Mouse (Mus musculus) MEL (cell line): ENCODE results near the gene Hk2. TPM values are rescaled to one million over a fixed set of nuclear protein-coding genes. Genes with fewer than 3 reads are reported as not detected.

Experiments used
- DNase-seq: peaks from one replicate; pipeline ENCODE4 v3.0.0; 2011; ENCODE audit warnings: low read depth, low spot score
- H3K27ac ChIP-seq: 2 replicates; pipeline ENCODE4 v1.5.1; 2012; ENCODE audit warnings: low read depth, mild to moderate bottlenecking, control low read depth, low read length, moderate library complexity; ENCODE audit not compliant: control insufficient read depth
- H3K27me3 ChIP-seq, 2 experiments: fragments of 150-350 bp in 1 of 2; sonication (generic) in 1 of 2; 2 replicates each; pipeline ENCODE4 v1.6.1; 2012; ENCODE audit warnings: low read length in 2 of 2, mild to moderate bottlenecking in 2 of 2, improper control_type of control experiment in 1 of 2, moderate library complexity in 1 of 2; ENCODE audit not compliant: insufficient read depth in 2 of 2, control insufficient read depth in 1 of 2
- H3K36me3 ChIP-seq, 2 experiments: 2 replicates each; pipeline ENCODE4 v1.6.1; 2012 to 2014; ENCODE audit warnings: low read length in 2 of 2, improper control_type of control experiment in 1 of 2, inconsistent platforms in 1 of 2, mild to moderate bottlenecking in 1 of 2; ENCODE audit not compliant: insufficient read depth in 2 of 2, control insufficient read depth in 1 of 2
- H3K4me1 ChIP-seq, 2 experiments: fragments of 150-350 bp in 1 of 2; sonication (generic) in 1 of 2; 2 replicates each; pipeline ENCODE4 v1.6.1; 2012; ENCODE audit warnings: low read length in 2 of 2, improper control_type of control experiment in 1 of 2, mild to moderate bottlenecking in 1 of 2; ENCODE audit not compliant: insufficient read depth in 2 of 2, control insufficient read depth in 1 of 2
- H3K4me3 ChIP-seq, 2 experiments: fragments of 150-350 bp in 1 of 2; sonication (generic) in 1 of 2; 2 replicates each; pipeline ENCODE4 v1.5.1; 2012; ENCODE audit warnings: low read depth in 2 of 2, low read length in 2 of 2, mild to moderate bottlenecking in 2 of 2, moderate library complexity in 2 of 2, control low read depth in 1 of 2, improper control_type of control experiment in 1 of 2; ENCODE audit not compliant: control insufficient read depth in 1 of 2, insufficient read depth in 1 of 2
- H3K79me2 ChIP-seq: 2 replicates; pipeline ENCODE4 v1.6.1; 2012; ENCODE audit warnings: mild to moderate bottlenecking, low read length, moderate library complexity; ENCODE audit not compliant: control insufficient read depth, poor library complexity, insufficient read depth
- H3K9ac ChIP-seq: 2 replicates; pipeline ENCODE4 v1.6.1; 2012; ENCODE audit warnings: low read depth, mild to moderate bottlenecking, control low read depth, low read length, moderate library complexity; ENCODE audit not compliant: control insufficient read depth, poor library complexity, severe bottlenecking
- H3K9me3 ChIP-seq: fragments of 150-350 bp; sonication (generic); replicated peaks from 2 replicates; pipeline ENCODE4 v1.6.1; 2012; ENCODE audit warnings: mild to moderate bottlenecking, low read length, improper control_type of control experiment, moderate library complexity; ENCODE audit not compliant: insufficient read depth
- BHLHE40 ChIP-seq: IDR thresholded peaks from 2 replicates; pipeline ENCODE4 v1.6.1; 2012; ENCODE audit warnings: low read depth, mild to moderate bottlenecking, inconsistent platforms, low read length, improper control_type of control experiment, borderline replicate concordance
- CHD1 ChIP-seq: IDR thresholded peaks from 2 replicates; pipeline ENCODE4 v1.6.1; 2012; ENCODE audit warnings: low read depth, mild to moderate bottlenecking, inconsistent platforms, low read length, improper control_type of control experiment
- CHD2 ChIP-seq: IDR thresholded peaks from 2 replicates; pipeline ENCODE4 v1.6.1; 2011; ENCODE audit warnings: low read length, improper control_type of control experiment
- CTCF ChIP-seq, 3 experiments: IDR thresholded peaks in 2 of 3; conservative IDR thresholded peaks in 1 of 3; 2 replicates each; pipeline ENCODE4 v1.5.1; 2011 to 2012; ENCODE audit warnings: low read length in 3 of 3, low read depth in 2 of 3, mild to moderate bottlenecking in 2 of 3, improper control_type of control experiment in 1 of 3, inconsistent platforms in 1 of 3, mixed read lengths in 1 of 3, moderate library complexity in 1 of 3; ENCODE audit not compliant: control insufficient read depth in 1 of 3, insufficient read depth in 1 of 3, poor library complexity in 1 of 3, severe bottlenecking in 1 of 3
- EP300 ChIP-seq, 2 experiments: IDR thresholded peaks; 2 replicates each; pipeline ENCODE4 v1.6.1; 2011; ENCODE audit warnings: improper control_type of control experiment in 2 of 2, low read length in 2 of 2, low read depth in 1 of 2, mild to moderate bottlenecking in 1 of 2
- ETS1 ChIP-seq: IDR thresholded peaks from 2 replicates; pipeline ENCODE4 v1.6.1; 2012; ENCODE audit warnings: low read depth, mild to moderate bottlenecking, inconsistent platforms, low read length, improper control_type of control experiment, moderate library complexity
- KAT2A ChIP-seq: conservative IDR thresholded peaks from 2 replicates; pipeline ENCODE4 v1.6.1; 2012; ENCODE audit warnings: low read depth, low read length, improper control_type of control experiment, inconsistent platforms
- MAFK ChIP-seq: IDR thresholded peaks from 2 replicates; pipeline ENCODE4 v1.6.1; 2011; ENCODE audit warnings: low read depth, mild to moderate bottlenecking, low read length, improper control_type of control experiment, borderline replicate concordance
- MAX ChIP-seq: IDR thresholded peaks from 2 replicates; pipeline ENCODE4 v1.6.1; 2011; ENCODE audit warnings: low read length, improper control_type of control experiment
- MXI1 ChIP-seq: IDR thresholded peaks from 2 replicates; pipeline ENCODE4 v1.6.1; 2011; ENCODE audit warnings: mild to moderate bottlenecking, low read depth, low read length, improper control_type of control experiment
- MYB ChIP-seq: IDR thresholded peaks from 2 replicates; pipeline ENCODE4 v1.6.1; 2011; ENCODE audit warnings: mild to moderate bottlenecking, low read depth, low read length, improper control_type of control experiment
- NELFE ChIP-seq: IDR thresholded peaks from 2 replicates; pipeline ENCODE4 v1.6.1; 2011; ENCODE audit warnings: low read depth, low read length, improper control_type of control experiment
- NRF1 ChIP-seq: IDR thresholded peaks from 2 replicates; pipeline ENCODE4 v1.6.1; 2014; ENCODE audit warnings: low read depth, mild to moderate bottlenecking, inconsistent platforms, low read length, improper control_type of control experiment, moderate library complexity; ENCODE audit not compliant: poor library complexity, insufficient read depth, severe bottlenecking
- POLR2AphosphoS5 ChIP-seq: IDR thresholded peaks from 2 replicates; pipeline ENCODE4 v1.6.1; 2012; ENCODE audit warnings: low read depth, borderline replicate concordance, mild to moderate bottlenecking, inconsistent platforms, low read length, moderate library complexity, mixed read lengths
- RAD21 ChIP-seq: IDR thresholded peaks from 2 replicates; pipeline ENCODE4 v1.6.1; 2011; ENCODE audit warnings: mild to moderate bottlenecking, low read depth, low read length, improper control_type of control experiment
- RCOR1 ChIP-seq: IDR thresholded peaks from 2 replicates; pipeline ENCODE4 v1.6.1; 2012; ENCODE audit warnings: low read depth, mild to moderate bottlenecking, inconsistent platforms, low read length, improper control_type of control experiment
- TBP ChIP-seq: IDR thresholded peaks from 2 replicates; pipeline ENCODE4 v1.8.0; 2011; ENCODE audit warnings: low read depth, low read length, improper control_type of control experiment
- TCF12 ChIP-seq: IDR thresholded peaks from 2 replicates; pipeline ENCODE4 v1.6.1; 2014; ENCODE audit warnings: low read depth, mild to moderate bottlenecking, inconsistent platforms, low read length, improper control_type of control experiment, moderate library complexity
- UBTF ChIP-seq: IDR thresholded peaks from 2 replicates; pipeline ENCODE4 v1.6.1; 2012; ENCODE audit warnings: low read depth, mild to moderate bottlenecking, inconsistent platforms, low read length, improper control_type of control experiment, moderate library complexity, borderline replicate concordance; ENCODE audit not compliant: insufficient read depth
- USF2 ChIP-seq, 2 experiments: IDR thresholded peaks; 2 replicates each; pipeline ENCODE4 v1.6.1; 2011 to 2012; ENCODE audit warnings: improper control_type of control experiment in 2 of 2, low read length in 2 of 2, borderline replicate concordance in 1 of 2, inconsistent platforms in 1 of 2, low read depth in 1 of 2, mild to moderate bottlenecking in 1 of 2; ENCODE audit not compliant: insufficient read depth in 1 of 2
- ZKSCAN1 ChIP-seq: IDR thresholded peaks from 2 replicates; pipeline ENCODE4 v1.6.1; 2012; ENCODE audit warnings: low read depth, mild to moderate bottlenecking, inconsistent platforms, low read length, improper control_type of control experiment, moderate library complexity
- ZMIZ1 ChIP-seq: IDR thresholded peaks from 2 replicates; pipeline ENCODE4 v1.6.1; 2012; ENCODE audit warnings: low read depth, mild to moderate bottlenecking, inconsistent platforms, low read length, improper control_type of control experiment, moderate library complexity
- polyA plus RNA-seq, 2 experiments: library from polyadenylated mRNA; stranded (reverse) in 1 of 2; unstranded in 1 of 2; fragments of >175 nt in 1 of 2; fragments of >200 nt in 1 of 2; gene quantifications; 2 replicates each; pipeline versions ENCODE4 v1.2.1 to v1.2.4; 2012; ENCODE audit warnings: low replicate concordance in 2 of 2, low read depth in 1 of 2; ENCODE audit not compliant: insufficient read length in 2 of 2, insufficient read depth in 1 of 2, missing spikeins in 1 of 2
- total RNA-seq: library from RNA; depleted of rRNA; stranded (reverse); fragments of 300-350 nt; gene quantifications from 2 replicates; pipeline ENCODE4 v1.2.3, GENCODE M21; 2012

Hk2 gene
- total and polyA plus RNA-seq, 3 experiments = 44.2 to 51.6 TPM; not detected in 1

DNA sequence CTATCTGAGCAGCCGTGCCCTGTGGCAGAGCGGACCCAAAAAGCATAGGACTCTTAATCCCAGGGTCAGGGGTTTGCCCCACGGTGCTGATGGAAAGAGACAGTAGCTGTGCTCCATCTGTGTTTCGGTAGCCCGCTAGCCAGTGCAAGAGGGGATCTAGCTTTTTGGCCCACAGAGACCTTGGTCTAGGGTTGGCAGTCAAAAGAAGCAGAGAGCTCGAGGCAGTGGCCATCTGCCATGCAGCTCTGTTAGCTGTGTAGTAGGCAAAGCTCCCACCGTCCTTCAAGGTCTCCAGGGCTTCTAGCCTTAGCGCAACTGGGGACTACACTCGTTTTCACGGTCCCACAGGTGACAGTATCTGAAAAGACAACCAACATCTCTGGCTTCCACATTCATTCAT lies 67.0 kb downstream of the Hk2 start:
- no peaks in the 10 kb centered on the region for H3K79me2 ChIP-seq
- H3K27ac ChIP-seq = no peak overlapping the region
- H3K36me3 ChIP-seq = no peaks in the 10 kb centered on the region
- H3K4me1 ChIP-seq = peaks cover 0 to 8% of the 10 kb centered on the region in 2 experiments; a peak in 1 of 4 replicates
- no peak overlapping the region for H3K9ac ChIP-seq
- no peaks in the 10 kb centered on the region for H3K27me3 ChIP-seq
- no peaks in the 10 kb centered on the region for H3K9me3 ChIP-seq
- H3K4me3 ChIP-seq = no peak overlapping the region
- no peak for DNase-seq
- TF ChIP-seq CTCF (IDR thresholded peaks at IDR 0.05 in 2 of 3, conservative IDR thresholded peaks at IDR 0.05 in 1 of 3; ENCODE audit: control insufficient read depth in 1 of 3, insufficient read depth in 1 of 3, low read depth in 2 of 3, low read length in 3 of 3, poor library complexity in 1 of 3, severe bottlenecking in 1 of 3) = no peak
- TF ChIP-seq TCF12 = no peak
- no peak for TF ChIP-seq BHLHE40
- TF ChIP-seq MYB = no peak

DNA sequence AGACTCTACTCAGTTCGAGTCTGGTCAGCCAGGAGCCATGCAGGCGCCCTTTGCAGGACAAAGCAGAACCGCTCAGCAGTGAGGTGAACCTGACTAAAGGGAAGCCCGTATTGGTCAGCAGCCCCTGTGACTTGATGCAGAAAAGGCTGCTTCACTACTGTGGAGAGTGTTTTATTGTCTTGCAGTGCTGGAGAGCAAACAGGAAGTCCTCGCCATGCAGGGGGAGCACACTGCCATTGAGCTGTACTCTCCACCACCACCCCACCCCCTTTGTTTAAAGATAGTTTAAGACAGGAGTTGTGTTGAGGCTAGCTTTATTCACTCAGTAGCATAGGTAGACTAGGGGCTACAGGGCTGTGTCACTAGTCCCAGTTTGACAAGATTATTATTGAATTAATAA lies 69.0 kb downstream of the Hk2 start, which contains the start of gene Pole4:
TSS of gene Pole4 (minus strand) at position 145 of the 400 bp plus-strand sequence.
- H3K9ac ChIP-seq = no peak within 1 kb of the TSS
- TF ChIP-seq TBP = no peak
- no peak for TF ChIP-seq MAX
- TF ChIP-seq TCF12 = no peak
- TF ChIP-seq ZMIZ1 = no peak
- no peak for TF ChIP-seq RAD21
- no peak for TF ChIP-seq MAFK
- TF ChIP-seq EP300 (IDR thresholded peaks at IDR 0.05; ENCODE audit: low read depth in 1 of 2, low read length in 2 of 2) = no peak
- no peak for TF ChIP-seq UBTF
- no peak for TF ChIP-seq ZKSCAN1
- no peak for TF ChIP-seq CHD2
- TF ChIP-seq POLR2AphosphoS5 = no peak
- TF ChIP-seq KAT2A = no peak
- no peak for TF ChIP-seq USF2 (IDR thresholded peaks at IDR 0.05; ENCODE audit: borderline replicate concordance in 1 of 2, insufficient read depth in 1 of 2, low read depth in 1 of 2, low read length in 2 of 2)
- TF ChIP-seq NRF1 = no peak
- no peak for TF ChIP-seq CHD1
- TF ChIP-seq RCOR1 = no peak
- no peak for TF ChIP-seq ETS1
- TF ChIP-seq CTCF (IDR thresholded peaks at IDR 0.05 in 2 of 3, conservative IDR thresholded peaks at IDR 0.05 in 1 of 3; ENCODE audit: control insufficient read depth in 1 of 3, insufficient read depth in 1 of 3, low read depth in 2 of 3, low read length in 3 of 3, poor library complexity in 1 of 3, severe bottlenecking in 1 of 3) = no peak
- TF ChIP-seq NELFE = no peak
- TF ChIP-seq MXI1 = no peak
- H3K36me3 ChIP-seq = no peaks in the 10 kb centered on the region
- no peak for DNase-seq
- no peaks in the 10 kb centered on the region for H3K9me3 ChIP-seq
- H3K4me1 ChIP-seq = peaks cover 0 to 8% of the 10 kb centered on the region in 2 experiments; a peak in 1 of 4 replicates
- no peaks in the 10 kb centered on the region for H3K27me3 ChIP-seq
- no peaks in the 10 kb centered on the region for H3K79me2 ChIP-seq
- H3K27ac ChIP-seq = no peak within 1 kb of the TSS
- no peak within 1 kb of the TSS for H3K4me3 ChIP-seq
